Mouse (Mus musculus): ENCODE data around the gene Trappc3l. TPM values are rescaled to one million over a fixed set of nuclear protein-coding genes. Genes with fewer than 3 reads are reported as not detected.

The Trappc3l gene
- polyA plus RNA-seq (2021; fragmentation: Nextera tagmentation) = 0.21 and 0.24 TPM in 2 replicates
- long read RNA-seq, experiment 1, partial matches to known transcripts = 0 of 1 reads
- long read RNA-seq, experiment 1, other reads (novel, unspliced or antisense) = 1 of 1 reads
- long read RNA-seq, experiment 2 = 0 reads

DNA sequence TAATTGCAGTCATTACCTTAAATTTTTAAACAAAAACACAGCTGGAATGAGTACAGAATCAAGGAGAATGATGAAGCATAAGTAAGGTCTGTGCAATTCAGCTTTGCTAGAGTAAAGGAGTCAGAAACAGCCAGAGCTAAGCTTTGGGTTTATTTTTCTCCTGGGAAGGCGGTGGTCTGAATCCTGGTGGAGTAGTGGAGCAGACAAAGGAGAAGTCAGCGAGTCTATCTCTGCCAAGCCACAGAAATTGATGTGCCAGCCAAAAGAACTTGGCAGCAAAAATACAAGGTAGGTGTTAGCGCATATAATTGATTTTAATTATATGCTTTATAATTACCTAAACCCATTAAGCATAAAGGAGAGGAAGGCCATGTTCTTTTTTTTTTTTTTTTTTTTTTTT is at the start of gene Trappc3l:
TSS of gene Trappc3l (plus strand) at position 197 of the 400 bp plus-strand sequence.

DNA sequence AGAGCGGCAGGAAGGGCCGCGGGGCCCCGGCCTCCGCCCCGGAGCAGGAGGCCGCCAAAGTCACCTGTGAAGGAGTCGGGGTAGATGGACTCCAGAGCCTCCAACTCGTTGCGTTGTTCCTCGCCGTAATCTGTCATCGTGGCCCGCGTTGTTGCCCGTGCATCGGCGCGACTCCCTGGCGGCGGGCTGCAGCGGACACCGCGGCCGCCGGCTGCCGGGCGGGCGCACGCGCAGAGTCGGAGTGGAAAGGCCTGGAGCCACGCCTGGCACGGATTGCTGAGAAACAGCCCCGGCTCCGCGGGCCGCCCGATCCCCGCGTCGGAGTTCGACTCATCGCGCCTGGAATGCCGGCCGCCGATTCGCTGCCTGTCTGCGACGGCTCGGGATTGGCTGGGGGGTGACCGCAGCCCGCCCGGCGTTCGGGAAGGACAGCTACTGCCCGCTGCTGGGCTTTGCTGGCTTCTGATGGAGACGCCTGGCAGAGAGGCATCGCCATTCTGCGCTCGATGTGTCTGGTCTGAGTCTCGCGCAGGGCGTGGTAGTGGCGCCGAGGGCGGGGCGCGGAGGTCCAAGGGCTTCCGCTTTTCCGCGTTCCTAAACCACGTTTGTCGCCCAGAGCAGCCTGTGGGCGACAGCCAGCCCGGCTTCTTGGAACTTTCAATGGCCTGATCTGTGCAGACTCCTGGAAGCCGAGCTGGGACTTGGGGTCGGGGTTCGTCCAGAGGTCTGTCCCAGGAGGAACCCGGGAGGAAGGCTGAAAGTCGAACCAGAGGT is 17.9 kb upstream of the Trappc3l start, which contains the start of gene Rwdd1:
TSS of gene Rwdd1 (minus strand) at position 323 of the 774 bp plus-strand sequence.

DNA sequence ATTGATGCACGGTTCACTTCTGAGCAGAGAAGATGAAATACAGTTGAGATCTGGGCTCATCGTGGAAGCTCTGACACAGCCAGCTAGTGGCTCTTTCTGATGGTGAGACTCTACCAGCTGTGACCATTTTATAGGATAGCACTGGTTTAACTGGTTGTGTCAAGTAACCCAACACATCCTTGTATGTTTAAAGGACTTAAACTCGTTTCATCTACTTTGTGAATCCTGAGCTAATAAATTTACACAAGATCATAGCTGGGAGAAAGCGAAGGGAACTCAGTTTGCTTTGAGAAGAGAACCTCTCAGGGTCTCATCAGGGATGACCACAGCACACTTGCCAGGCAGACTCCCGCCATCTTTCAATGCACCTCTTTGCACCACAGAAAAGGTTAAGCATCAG is 6.8 kb downstream of the Trappc3l start, which contains the start of gene Calhm4:
TSS of gene Calhm4 (minus strand) at position 101 of the 400 bp plus-strand sequence.

GRCm38 (mm10) chr10:34096418-34096883 is 59.1 kb downstream of the Trappc3l start, which contains the start of gene Calhm5:
Gene Calhm5, minus strand, starts transcription at chr10:34096519.

GRCm38 (mm10) chr10:34127392-34128378 is 90.3 kb downstream of the Trappc3l start, which contains the start of gene Calhm6:
Gene Calhm6, minus strand, starts transcription at chr10:34127984.

Other genes starting within 250 kb of the Trappc3l start
- not detected in 2 replicates for gene Sult3a1, start 179.9 kb upstream of the Trappc3l start, polyA plus RNA-seq (2021; fragmentation: Nextera tagmentation)
- 0.80 TPM in 2 replicates for gene Rsph4a, start 132.5 kb upstream of the Trappc3l start, polyA plus RNA-seq (2021; fragmentation: Nextera tagmentation)
- gene Zup1, start 86.3 kb upstream of the Trappc3l start, polyA plus RNA-seq (2021; fragmentation: Nextera tagmentation) = 5.2 and 5.5 TPM in 2 replicates
- gene Rwdd1, start 18.0 kb upstream of the Trappc3l start, polyA plus RNA-seq (2021; fragmentation: Nextera tagmentation) = 152 and 153 TPM in 2 replicates
- gene Calhm4, start 6.7 kb downstream of the Trappc3l start, polyA plus RNA-seq (2021; fragmentation: Nextera tagmentation) = not detected in 2 replicates
- 3.3 and 3.4 TPM in 2 replicates for gene Calhm5, start 58.9 kb downstream of the Trappc3l start, polyA plus RNA-seq (2021; fragmentation: Nextera tagmentation)
- 1.2 and 1.3 TPM in 2 replicates for gene Calhm6, start 90.4 kb downstream of the Trappc3l start, polyA plus RNA-seq (2021; fragmentation: Nextera tagmentation)
- gene Dse, start 170.1 kb downstream of the Trappc3l start, polyA plus RNA-seq (2021; fragmentation: Nextera tagmentation) = 1.4 TPM in 2 replicates
- 167 and 176 TPM in 2 replicates for gene Tspyl1, start 244.6 kb downstream of the Trappc3l start, polyA plus RNA-seq (2021; fragmentation: Nextera tagmentation)

All from left cerebral cortex, adult 6 months (tissue).